Mouse (Mus musculus): ENCODE results near the gene Gm2310. TPM values are rescaled to one million over a fixed set of nuclear protein-coding genes. Genes with fewer than 3 reads are reported as not detected.

Gene Gm2310
- polyA plus RNA-seq (2017; shearing (Covaris generic)), result 0.32 TPM

GRCm38 (mm10) chr15:8519853-8520252, at the start of gene Gm2310:
TSS of gene Gm2310 (minus strand) at chr15:8519953.

Other genes with a start within 250 kb of the Gm2310 start
- 43.4 TPM for gene Nipbl, start 75.5 kb downstream of the Gm2310 start, polyA plus RNA-seq (2017; shearing (Covaris generic))
- 0.40 TPM for gene Slc1a3, start 190.8 kb upstream of the Gm2310 start, polyA plus RNA-seq (2017; shearing (Covaris generic))